7 mouse cellular contexts compared by ENCODE assay signal in genomic region chr11:74834650-74835277, GRCm38 (mm10). TPM values are rescaled to one million over a fixed set of nuclear protein-coding genes. Genes with fewer than 3 reads are reported as not detected.
DNase-seq lines count a peak whose midpoint lies in the region; ATAC-seq and TF ChIP-seq lines count a peak whose summit lies in the region.

No protein-coding gene starts in this region.

- peaks cover 69% of the 10 kb centered on the region for H3K4me1 ChIP-seq in hindbrain, embryonic 13.5 days (replicated peaks)
- peaks cover 32% of the 10 kb centered on the region for H3K4me1 ChIP-seq in hindbrain, embryonic 16.5 days (ENCODE audit: control insufficient read depth, insufficient read depth, low read depth, low read length)
- peaks cover 15 to 58% of the 10 kb centered on the region in 2 experiments for H3K4me1 ChIP-seq in CH12.LX (ENCODE audit: control insufficient read depth in 1 of 2, insufficient read depth in 2 of 2)
- peaks cover 9 to 33% of the 10 kb centered on the region in 2 experiments; a peak in 2 of 4 replicates for H3K4me1 ChIP-seq in ES-E14 (ENCODE audit: control insufficient read depth in 2 of 2, insufficient read depth in 2 of 2, low read length in 2 of 2, poor library complexity in 1 of 2)
- peaks cover 50% of the 10 kb centered on the region for H3K4me1 ChIP-seq in limb, embryonic 13.5 days

- dilution Hi-C loops in CH12.LX (cut with MboI; ENCODE audit: extremely low pct_ligation_motif_present, extremely low pct_unique_long_range_greater_than_20kb, low sequenced_read_pairs): no loop called here

- H3K9ac ChIP-seq in hindbrain, embryonic 13.5 days: peak overlapping the region; percentile 98; the same call in 1 of the 2 replicates
- no peak overlapping the region for H3K9ac ChIP-seq in hindbrain, embryonic 16.5 days (ENCODE audit: low read depth, low read length)
- H3K9ac ChIP-seq in CH12.LX (ENCODE audit: insufficient read depth, low read depth): no peak overlapping the region
- H3K9ac ChIP-seq in ES-E14 (ENCODE audit: insufficient read depth, low read depth, low read length, poor library complexity, severe bottlenecking): no peak overlapping the region
- no peak overlapping the region for H3K9ac ChIP-seq in limb, embryonic 13.5 days

- 61% methylated on average over 5 of the region's 5 CpGs for WGBS in hindbrain, embryonic 13.5 days
- WGBS in hindbrain, embryonic 16.5 days: 58% methylated on average over 5 of the region's 5 CpGs
- 54% methylated on average over 5 of the region's 5 CpGs for WGBS in limb, embryonic 13.5 days

- H3K4me2 ChIP-seq in hindbrain, embryonic 13.5 days: no peak overlapping the region
- no peak overlapping the region for H3K4me2 ChIP-seq in hindbrain, embryonic 16.5 days (ENCODE audit: low read length)
- no peak overlapping the region for H3K4me2 ChIP-seq in CH12.LX (ENCODE audit: insufficient read depth, low read depth, poor library complexity, severe bottlenecking)
- H3K4me2 ChIP-seq in limb, embryonic 13.5 days (replicated peaks): no peak overlapping the region

- no peak for TF ChIP-seq POLR2A in CH12.LX (IDR thresholded peaks at IDR 0.05; ENCODE audit: low read depth, low read length)

- TF ChIP-seq EP300 in CH12.LX (IDR thresholded peaks at IDR 0.05; ENCODE audit: low read length): no peak

- ATAC-seq in hindbrain, embryonic 13.5 days (ENCODE audit: low FRiP score): no peak
- ATAC-seq in hindbrain, embryonic 16.5 days: no peak
- ATAC-seq in limb, embryonic 13.5 days (ENCODE audit: low FRiP score, low read depth): no peak

- no peak for TF ChIP-seq CTCF in CH12.LX (conservative IDR thresholded peaks at IDR 0.05 in 1 of 2, IDR thresholded peaks at IDR 0.05 in 1 of 2; ENCODE audit: low read depth in 2 of 2, low read length in 2 of 2)

- no peaks in the 10 kb centered on the region for H3K9me3 ChIP-seq in hindbrain, embryonic 13.5 days
- no peaks in the 10 kb centered on the region for H3K9me3 ChIP-seq in hindbrain, embryonic 16.5 days (ENCODE audit: control insufficient read depth, low read length)
- H3K9me3 ChIP-seq in CH12.LX (replicated peaks; ENCODE audit: low read length) (no peaks in the 10 kb centered on the region), ES-E14 (ENCODE audit: control insufficient read depth, insufficient read depth, low read depth, low read length) (no peaks in the 10 kb centered on the region)
- H3K9me3 ChIP-seq in limb, embryonic 13.5 days: no peaks in the 10 kb centered on the region

- H3K27ac ChIP-seq in hindbrain, embryonic 13.5 days: peak overlapping the region; percentile 52
- no peak overlapping the region for H3K27ac ChIP-seq in hindbrain, embryonic 16.5 days (ENCODE audit: low read depth, low read length)
- H3K27ac ChIP-seq in CH12.LX (ENCODE audit: insufficient read depth, low read depth) (no peak overlapping the region), ES-E14 (ENCODE audit: insufficient read depth, low read depth, low read length, poor library complexity, severe bottlenecking) (no peak overlapping the region)
- H3K27ac ChIP-seq in limb, embryonic 13.5 days: peak overlapping the region; percentile 22

- no peak overlapping the region for H3K4me3 ChIP-seq in hindbrain, embryonic 13.5 days
- H3K4me3 ChIP-seq in hindbrain, embryonic 16.5 days (ENCODE audit: low read length): no peak overlapping the region
- H3K4me3 ChIP-seq in CH12.LX (replicated peaks in 1 of 3; ENCODE audit: low read depth in 2 of 3, low read length in 2 of 3, poor library complexity in 1 of 3) (no peak overlapping the region), ES-E14 (ENCODE audit: insufficient read depth in 1 of 2, low read depth in 1 of 2, low read length in 2 of 2, poor library complexity in 1 of 2, severe bottlenecking in 1 of 2) (no peak overlapping the region)
- H3K4me3 ChIP-seq in limb, embryonic 13.5 days: no peak overlapping the region

- peaks cover 7% of the 10 kb centered on the region for H3K79me2 ChIP-seq in CH12.LX (replicated peaks; ENCODE audit: control insufficient read depth, extremely low read depth, insufficient read depth, poor library complexity, severe bottlenecking)

- DNase-seq in CH12.LX (ENCODE audit: extremely low read depth) (no peak), ES-E14 (ENCODE audit: low read depth, low spot score) (peak; percentile 40)
- no peak for DNase-seq in embryo, embryonic 9.5 days (ENCODE audit: extremely low spot score)
- DNase-seq in cerebellum, postnatal 10 days: no peak

- in situ Hi-C loops in CH12.LX (cut with MboI; ENCODE audit: low pct_ligation_motif_present, low pct_unique_long_range_greater_than_20kb, low sequenced_read_pairs) (loop anchor here (25.0 kb wide), 1 partner anchor 447 kb away; no protein-coding TSS in a partner anchor), ES-E14 (cut with MboI; ENCODE audit: low sequenced_read_pairs in 2 of 2, unreplicated experiment in 2 of 2) (no loop called here)

- H3K27me3 ChIP-seq in hindbrain, embryonic 13.5 days: no peaks in the 10 kb centered on the region
- no peaks in the 10 kb centered on the region for H3K27me3 ChIP-seq in hindbrain, embryonic 16.5 days (replicated peaks; ENCODE audit: control insufficient read depth, insufficient read depth, low read length)
- no peaks in the 10 kb centered on the region for H3K27me3 ChIP-seq in CH12.LX (replicated peaks)
- no peaks in the 10 kb centered on the region for H3K27me3 ChIP-seq in limb, embryonic 13.5 days

- TF ChIP-seq RAD21 in CH12.LX (IDR thresholded peaks at IDR 0.05; ENCODE audit: low read depth, low read length): no peak

- peaks cover 9% of the 10 kb centered on the region; the same call in 1 of the 2 replicates for H3K36me3 ChIP-seq in hindbrain, embryonic 13.5 days
- H3K36me3 ChIP-seq in hindbrain, embryonic 16.5 days (ENCODE audit: control insufficient read depth, insufficient read depth, low read length): no peaks in the 10 kb centered on the region
- H3K36me3 ChIP-seq in CH12.LX (replicated peaks in 1 of 2; ENCODE audit: control insufficient read depth in 1 of 2, insufficient read depth in 1 of 2, low read length in 1 of 2): peaks cover 5 to 32% of the 10 kb centered on the region in 2 experiments
- H3K36me3 ChIP-seq in ES-E14 (ENCODE audit: control insufficient read depth, insufficient read depth, low read length, poor library complexity, severe bottlenecking): peaks cover 5% of the 10 kb centered on the region; the same call in 1 of the 2 replicates
- H3K36me3 ChIP-seq in limb, embryonic 13.5 days: peaks cover 4% of the 10 kb centered on the region; the same call in 1 of the 2 replicates

TF ChIP-seq in CH12.LX, 34 proteins besides CTCF, POLR2A, EP300 and RAD21:
- TF ChIP-seq SMC3 (IDR thresholded peaks at IDR 0.05; ENCODE audit: low read depth, low read length) (no peak), ZMIZ1 (IDR thresholded peaks at IDR 0.05; ENCODE audit: low read depth, low read length) (no peak), USF1 (IDR thresholded peaks at IDR 0.05; ENCODE audit: low read depth, low read length) (0 out of 2 replicates have a peak, but pooled peaks have one; percentile 13), RCOR1 (conservative IDR thresholded peaks at IDR 0.05; ENCODE audit: low read depth, low read length) (no peak), NRF1 (IDR thresholded peaks at IDR 0.05; ENCODE audit: low read depth, low read length) (no peak), CHD1 (IDR thresholded peaks at IDR 0.05; ENCODE audit: low read depth, low read length) (no peak)

TF ChIP-seq in ES-E14, 5 proteins besides CTCF, POLR2A, EP300 and RAD21:
- TF ChIP-seq MAFK (IDR thresholded peaks at IDR 0.05; ENCODE audit: insufficient read depth, low read depth, low read length): no peak
- TF ChIP-seq CHD2 (IDR thresholded peaks at IDR 0.05; ENCODE audit: low read depth, low read length): no peak
- no peak for TF ChIP-seq HCFC1 (IDR thresholded peaks at IDR 0.05; ENCODE audit: borderline replicate concordance, insufficient read depth, low read length)
- TF ChIP-seq ZC3H11A (IDR thresholded peaks at IDR 0.05; ENCODE audit: borderline replicate concordance, low read depth, low read length): no peak
- TF ChIP-seq ZNF384 (IDR thresholded peaks at IDR 0.05; ENCODE audit: low read depth, low read length): no peak
TF ChIP-seq in ES-E14: peak in this region for 0.

RNA-seq across cellular contexts. Expression of gene Mnt, which starts 4.0 kb away (rescaled TPM):
- 9.0 and 9.1 TPM in 2 replicates for polyA plus RNA-seq in hindbrain, embryonic 13.5 days (2015; fragmentation: Nextera tagmentation; extraction: Ambion mirVana)
- 7.3 and 8.4 TPM in 2 replicates for polyA plus RNA-seq in hindbrain, embryonic 16.5 days (2015; fragmentation: Nextera tagmentation; extraction: Ambion mirVana)
- 3.6 and 4.7 TPM in 2 replicates for total RNA-seq in CH12.LX (2012; rRNA removed)
- 1.4 and 1.6 TPM in 2 replicates for total RNA-seq in CH12.LX (2014; rRNA removed)
- 29.0 and 30.6 TPM in 2 replicates for polyA plus RNA-seq in CH12.LX (2012; ENCODE audit: insufficient read length, low read depth)
- total RNA-seq in ES-E14 (2012; rRNA removed): 10.2 and 10.3 TPM in 2 replicates
- 5.3 and 5.8 TPM in 2 replicates for polyA plus RNA-seq in limb, embryonic 13.5 days (2015; fragmentation: Nextera tagmentation; extraction: Ambion mirVana)

Comparison
In these comparisons a context has a peak if more than half of its experiments do, and no peak if none do; other contexts are left out.
1. H3K27ac ChIP-seq: peak in hindbrain, embryonic 13.5 days (single experiment) and limb, embryonic 13.5 days (single experiment); none in hindbrain, embryonic 16.5 days (single experiment), CH12.LX (single experiment) and ES-E14 (single experiment).